Mouse (Mus musculus): Measurements from ENCODE around the gene Zfp52.

The Zfp52 gene

GRCm38 (mm10) chr17:21566220-21566619 is 30.9 kb downstream of the Zfp52 start:
- peak; percentile 65 to 73 for DNase-seq

DNA sequence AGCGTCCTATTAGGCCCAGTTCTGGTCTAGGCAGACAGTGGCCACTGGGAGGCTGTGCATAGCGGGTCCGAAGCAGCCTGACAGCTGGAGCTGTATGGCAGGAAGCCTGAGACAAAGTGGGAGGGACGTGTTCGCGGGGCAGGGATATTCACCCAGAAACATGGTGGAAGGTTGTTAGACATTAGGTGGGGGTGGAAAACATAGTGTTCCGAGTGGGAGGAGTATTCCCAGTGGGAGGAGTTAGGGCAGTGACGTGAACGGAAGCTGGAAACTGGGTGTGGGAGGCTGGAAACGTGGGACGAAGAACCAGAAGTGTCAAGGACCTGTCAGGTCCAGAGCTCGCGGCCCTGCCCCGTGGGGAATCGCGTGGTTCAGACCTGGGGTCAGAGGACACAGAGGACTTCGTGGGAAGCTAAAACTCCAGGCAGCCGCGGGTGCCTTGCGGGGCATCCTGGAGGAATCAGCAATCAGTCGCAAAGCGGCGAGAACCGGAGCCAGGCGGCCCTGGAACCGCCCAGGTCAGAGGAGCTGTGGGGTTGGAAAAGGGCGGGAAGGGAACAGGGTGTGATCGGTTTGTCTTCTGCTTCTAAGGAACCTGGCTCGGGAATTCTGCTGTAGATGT is 31.5 kb downstream of the Zfp52 start, which contains the start of gene Zfp948:
Gene Zfp948, plus strand, starts transcription at position 281 of the 622 bp plus-strand sequence.
- peak; percentile 90 for DNase-seq

- peak; percentile 53 to 55 for DNase-seq
These were observed 32.4 kb downstream of the Zfp52 start for GRCm38 (mm10) chr17:21567696-21568095.

GRCm38 (mm10) chr17:21579080-21579479 is 43.7 kb downstream of the Zfp52 start:
- no peak for DNase-seq

GRCm38 (mm10) chr17:21579493-21580175 is 44.3 kb downstream of the Zfp52 start:
- peak; percentile 59 to 81 for DNase-seq

DNA sequence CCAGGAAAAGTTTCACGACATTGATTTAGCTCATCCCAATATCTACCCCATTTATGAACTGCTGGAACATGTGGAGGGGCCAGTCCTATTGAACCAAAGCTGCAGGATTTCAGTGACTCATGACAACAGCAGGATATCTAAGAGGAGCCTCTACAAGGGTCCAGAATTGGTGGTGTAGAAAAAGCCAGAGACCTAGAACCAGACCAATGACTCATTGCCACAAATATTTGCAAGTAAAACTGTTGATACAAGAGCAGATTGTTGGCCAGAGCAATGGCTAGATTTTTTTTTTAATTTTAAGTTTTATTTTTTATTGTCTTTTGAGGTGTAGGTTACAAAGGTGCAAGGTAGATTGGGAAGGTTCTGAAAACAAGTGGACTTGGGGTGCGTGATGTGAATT is 50.2 kb downstream of the Zfp52 start:
- DNase-seq: no peak

Data from cerebellum, postnatal 10 days (tissue).